ENCODE assay signal across 29 mouse cellular contexts in the genomic region with DNA sequence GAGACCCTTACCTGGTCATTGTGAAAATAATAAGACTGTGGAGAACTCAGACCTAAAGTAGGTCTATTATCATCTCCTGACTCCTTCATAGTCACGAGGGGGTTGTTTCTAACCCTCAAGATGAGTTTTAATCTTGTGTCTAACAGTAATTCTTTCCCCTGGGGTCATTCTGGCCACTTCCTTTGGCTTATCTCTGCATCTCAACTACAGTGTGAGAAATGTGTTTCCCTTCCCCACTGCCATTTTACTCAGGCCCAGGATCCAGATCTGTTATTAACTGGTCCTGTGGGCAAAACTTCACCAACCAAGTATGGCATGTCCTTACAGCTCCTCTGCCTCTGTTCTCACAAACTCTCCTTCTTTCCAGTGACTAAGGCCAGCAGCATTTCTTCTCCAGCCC. TPM values are rescaled to one million over a fixed set of nuclear protein-coding genes. Genes with fewer than 3 reads are reported as not detected.
DNase-seq lines count a peak whose midpoint lies in the region; ATAC-seq lines count a peak whose summit lies in the region.
"Had no signal": no experiment of that assay in that cellular context is flagged by ENCODE, and none has a peak within 500 bp of the region (broad histone marks: within the 10 kb centered on the region; RNA-seq: fewer than 3 reads in every experiment).

No protein-coding gene starts in this region.

- H3K4me2 ChIP-seq in lung, embryonic 16.5 days (ENCODE audit: low read depth, low read length), result no peak overlapping the region
- H3K4me2 ChIP-seq: embryonic facial prominence, embryonic 13.5 days; embryonic facial prominence, embryonic 15.5 days; forebrain, embryonic 12.5 days had no signal

- no peak for ATAC-seq in lung, embryonic 16.5 days (ENCODE audit: low read depth)
- 0 out of 2 replicates have a peak, but pooled peaks have one; percentile 5 for ATAC-seq in common myeloid progenitor, adult 5-6 weeks (replicated peaks; ENCODE audit: low read depth, poor library complexity, severe bottlenecking)
- ATAC-seq: activated CD4-positive, CD25-positive, alpha-beta regulatory T cell, adult 4 months; forebrain, embryonic 14.5 days; forebrain, postnatal 0 days; Patski had no signal

- no peaks in the 10 kb centered on the region for H3K36me3 ChIP-seq in lung, embryonic 16.5 days (ENCODE audit: control insufficient read depth, insufficient read depth, low read length)
- H3K36me3 ChIP-seq: embryonic facial prominence, embryonic 13.5 days; embryonic facial prominence, embryonic 15.5 days; forebrain, embryonic 10.5 days; forebrain, embryonic 12.5 days had no signal

- H3K4me3 ChIP-seq in lung, embryonic 16.5 days (ENCODE audit: low read length), result no peak overlapping the region
- H3K4me3 ChIP-seq: embryonic facial prominence, embryonic 13.5 days; embryonic facial prominence, embryonic 15.5 days; erythroblast, embryonic 14.5 days; forebrain, embryonic 10.5 days; forebrain, embryonic 12.5 days had no signal

- H3K27ac ChIP-seq in lung, embryonic 16.5 days (ENCODE audit: low read length), result peak overlapping the region; percentile 28; the same call in 1 of the 2 replicates
- H3K27ac ChIP-seq: embryonic facial prominence, embryonic 13.5 days; embryonic facial prominence, embryonic 15.5 days; forebrain, embryonic 10.5 days; forebrain, embryonic 12.5 days had no signal

- H3K9ac ChIP-seq in lung, embryonic 16.5 days (ENCODE audit: low read length), result no peak overlapping the region
- H3K9ac ChIP-seq: embryonic facial prominence, embryonic 13.5 days; embryonic facial prominence, embryonic 15.5 days; forebrain, embryonic 12.5 days; forebrain, postnatal 0 days had no signal

- peak; percentile 1 for DNase-seq in embryo, embryonic 10 days (ENCODE audit: low spot score)
- DNase-seq in embryo, embryonic 10.5 days (ENCODE audit: low spot score), result no peak
- no peak for DNase-seq in lung, postnatal 25 days (ENCODE audit: low spot score)
- DNase-seq in 416B (ENCODE audit: low read depth), result peak; percentile 91
- DNase-seq in yolk sac, embryonic 10.5 days (ENCODE audit: low spot score), result no peak
- DNase-seq: adrenal gland, adult 8-10 months; adrenal gland, postnatal 14 days; adrenal gland, postnatal 36 days; cerebellum, adult 11-12 months; cerebellum, adult 2 months; cerebellum, adult 9-10 months; cerebellum, postnatal 10 days; cerebellum, postnatal 25 days; embryo, embryonic 11 days; forebrain, postnatal 0 days had no signal

- no peaks in the 10 kb centered on the region for H3K9me3 ChIP-seq in lung, embryonic 16.5 days (ENCODE audit: control insufficient read depth, low read length)
- H3K9me3 ChIP-seq: embryonic facial prominence, embryonic 13.5 days; embryonic facial prominence, embryonic 15.5 days; forebrain, embryonic 10.5 days; forebrain, embryonic 12.5 days had no signal

- no peaks in the 10 kb centered on the region; the same call in 1 of the 2 replicates for H3K4me1 ChIP-seq in lung, embryonic 16.5 days (replicated peaks; ENCODE audit: control insufficient read depth, insufficient read depth, low read length)
- H3K4me1 ChIP-seq: embryonic facial prominence, embryonic 13.5 days; embryonic facial prominence, embryonic 15.5 days; forebrain, embryonic 10.5 days; forebrain, embryonic 12.5 days had no signal

- WGBS in lung, embryonic 16.5 days, result 53% methylated on average over 1 of the region's 1 CpGs

- no peaks in the 10 kb centered on the region for H3K27me3 ChIP-seq in lung, embryonic 16.5 days (ENCODE audit: control insufficient read depth, insufficient read depth, low read depth, low read length)
- H3K27me3 ChIP-seq: embryonic facial prominence, embryonic 13.5 days; embryonic facial prominence, embryonic 15.5 days; forebrain, embryonic 12.5 days had no signal

RNA-seq across cellular contexts. Expression of gene Gm17359, which starts 12.8 kb away (rescaled TPM):
- not detected in 2 replicates for polyA plus RNA-seq in lung, embryonic 16.5 days (2015; fragmentation: Nextera tagmentation; extraction: Ambion mirVana)
- not detected in 2 replicates for total RNA-seq in common myeloid progenitor, adult 5-6 weeks (2017)
- total RNA-seq: adrenal gland, adult 18-20 months; adrenal gland, adult 8-10 months; adrenal gland, postnatal 14 days; adrenal gland, postnatal 36 days; ES-E14; forebrain, postnatal 0 days had no signal
- polyA plus RNA-seq: activated CD4-positive, CD25-positive, alpha-beta regulatory T cell, adult 4 months; C2C12; cerebellum, adult 2 months; embryonic facial prominence, embryonic 11.5 days; embryonic facial prominence, embryonic 13.5 days; embryonic facial prominence, embryonic 15.5 days; erythroblast, embryonic 14.5 days; forebrain, embryonic 10.5 days; forebrain, embryonic 12.5 days; forebrain, postnatal 0 days; Patski had no signal

Comparison
In these comparisons a context has a peak if more than half of its experiments do, and no peak if none do; other contexts are left out.
1. DNase-seq: peak in embryo, embryonic 10 days (single experiment) and 416B (single experiment); none in embryo, embryonic 10.5 days (single experiment), lung, postnatal 25 days (single experiment) and yolk sac, embryonic 10.5 days (single experiment).